Mouse (Mus musculus) myocyte (in vitro differentiated cells): ENCODE measurements around the gene Rbm12b1. TPM values are rescaled to one million over a fixed set of nuclear protein-coding genes. Genes with fewer than 3 reads are reported as not detected.

Source experiments
- H3K27me3 ChIP-seq: one replicate; pipeline ENCODE4 v1.6.1; 2011; ENCODE audit not compliant: control insufficient read depth, insufficient read depth, insufficient read length
- H3K36me3 ChIP-seq: one replicate; pipeline ENCODE4 v1.6.1; 2011; ENCODE audit not compliant: control insufficient read depth, insufficient read depth
- H3K4me2 ChIP-seq: one replicate; pipeline ENCODE4 v1.6.1; 2011; ENCODE audit warnings: low read depth, control low read depth
- H3K4me3 ChIP-seq: one replicate; pipeline ENCODE4 v1.5.1; 2011; ENCODE audit warnings: mild to moderate bottlenecking, control low read depth, moderate library complexity
- H3K79me2 ChIP-seq: one replicate; pipeline ENCODE4 v1.6.1; 2011; ENCODE audit not compliant: control insufficient read depth, insufficient read depth
- H3ac ChIP-seq: one replicate; pipeline ENCODE4 v1.6.1; 2011; ENCODE audit not compliant: control insufficient read depth, insufficient read length
- CEBPB ChIP-seq: IDR thresholded peaks from 2 replicates; pipeline ENCODE4 v1.6.1; 2011; ENCODE audit warnings: mild to moderate bottlenecking, moderate library complexity; ENCODE audit not compliant: poor library complexity, insufficient read depth, severe bottlenecking
- E2F4 ChIP-seq: IDR thresholded peaks from one replicate; pipeline ENCODE4 v1.6.1; 2011; ENCODE audit warnings: mild to moderate bottlenecking, control low read depth, moderate library complexity; ENCODE audit not compliant: insufficient read depth
- MAX ChIP-seq: IDR thresholded peaks from one replicate; pipeline ENCODE4 v1.6.1; 2011; ENCODE audit warnings: low read depth, mild to moderate bottlenecking, control low read depth
- MYOD1 ChIP-seq, 3 experiments: IDR thresholded peaks; one replicate each; pipeline ENCODE4 v1.6.1; 2011; ENCODE audit warnings: control low read depth in 2 of 3, low read depth in 2 of 3, mild to moderate bottlenecking in 2 of 3, moderate library complexity in 1 of 3; ENCODE audit not compliant: insufficient read length in 2 of 3, control insufficient read depth in 1 of 3
- MYOG ChIP-seq, 3 experiments: IDR thresholded peaks; one replicate each; pipeline ENCODE4 v1.6.1; 2011; ENCODE audit warnings: control low read depth in 2 of 3, low read depth in 2 of 3, mild to moderate bottlenecking in 2 of 3; ENCODE audit not compliant: insufficient read length in 2 of 3, control insufficient read depth in 1 of 3, insufficient read depth in 1 of 3
- POLR2A ChIP-seq: IDR thresholded peaks from one replicate; pipeline ENCODE4 v1.6.1; 2011; ENCODE audit warnings: low read depth, mild to moderate bottlenecking, control low read depth, moderate library complexity; ENCODE audit not compliant: insufficient read length
- POLR2AphosphoS2 ChIP-seq: IDR thresholded peaks from one replicate; pipeline ENCODE4 v1.6.1; 2011; ENCODE audit warnings: low read depth, control low read depth; ENCODE audit not compliant: insufficient read length
- REST ChIP-seq: IDR thresholded peaks from one replicate; pipeline ENCODE4 v1.6.1; 2011; ENCODE audit warnings: mild to moderate bottlenecking, control low read depth, moderate library complexity; ENCODE audit not compliant: insufficient read depth, insufficient read length
- SRF ChIP-seq: IDR thresholded peaks from one replicate; pipeline ENCODE4 v1.6.1; 2011; ENCODE audit warnings: low read depth; ENCODE audit not compliant: control insufficient read depth, insufficient read length
- TCF12 ChIP-seq: IDR thresholded peaks from one replicate; pipeline ENCODE4 v1.6.1; 2011; ENCODE audit warnings: mild to moderate bottlenecking, control low read depth; ENCODE audit not compliant: poor library complexity, insufficient read depth, severe bottlenecking
- TCF3 ChIP-seq: IDR thresholded peaks from one replicate; pipeline ENCODE4 v1.6.1; 2011; ENCODE audit warnings: low read depth, control low read depth; ENCODE audit not compliant: insufficient read length
- USF1 ChIP-seq: IDR thresholded peaks from one replicate; pipeline ENCODE4 v1.6.1; 2011; ENCODE audit warnings: low read depth, mild to moderate bottlenecking, control low read depth, moderate library complexity
- polyA plus RNA-seq: library from polyadenylated mRNA; unstranded; fragments of >200 nt; fragmentation: generic; extraction: Trizol; gene quantifications from one replicate; pipeline ENCODE4 v1.2.1, GENCODE M21; 2012; ENCODE audit warnings: missing spikeins

Gene Rbm12b1
- polyA plus RNA-seq, 1 experiment = 0.59 TPM

DNA sequence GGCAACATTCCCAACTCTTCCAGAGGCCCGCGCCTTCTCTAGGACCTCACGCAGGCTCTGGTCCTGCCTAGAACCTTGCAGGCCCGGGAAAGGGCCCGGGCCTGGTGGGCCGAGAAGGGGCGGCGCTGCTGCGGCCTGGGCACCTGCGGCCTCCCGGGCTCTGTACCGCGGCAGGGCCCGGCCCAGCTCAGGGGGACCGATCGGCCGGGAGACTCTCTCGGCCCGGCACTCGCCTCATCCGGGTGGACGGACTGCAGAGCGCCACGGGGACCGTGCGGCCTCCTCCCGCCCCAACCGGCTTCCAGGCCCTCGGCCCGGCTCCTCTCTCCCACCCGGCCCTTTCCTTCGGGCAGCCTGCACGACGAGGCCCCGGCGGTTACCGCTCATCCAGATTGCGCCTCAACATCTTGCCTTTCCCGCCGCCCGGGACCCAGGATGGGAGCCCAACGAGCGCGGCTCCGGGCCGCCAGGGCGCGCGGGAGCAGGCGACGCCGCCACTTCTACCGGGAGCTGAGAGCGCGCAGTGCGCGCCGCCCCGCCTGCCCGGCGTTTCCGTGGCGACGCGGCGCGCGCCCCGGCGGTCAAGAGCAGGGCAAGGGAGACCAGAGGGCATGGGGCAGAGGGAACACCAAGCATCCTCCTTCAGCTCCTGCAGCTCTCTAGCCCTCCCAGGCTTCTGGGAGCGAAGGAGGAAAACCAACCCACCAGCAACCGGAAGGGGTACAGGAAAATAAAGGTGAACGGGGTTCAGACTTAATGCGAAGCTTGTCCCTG is 31.4 kb downstream of the Rbm12b1 start, which contains the start of gene Fam92a:
Fam92a (minus strand) TSS at position 698 of the 774 bp plus-strand sequence.
- Histone ChIP-seq H3ac (peak within 1 kb of the TSS; percentile 26), H3K79me2 (peaks cover 9% of the 10 kb centered on the region), H3K27me3 (no peaks in the 10 kb centered on the region), H3K36me3 (peaks cover 6% of the 10 kb centered on the region), H3K4me3 (peak within 1 kb of the TSS; percentile 36), H3K4me2 (peak within 1 kb of the TSS; percentile 99)
- TF ChIP-seq POLR2A = peak; percentile 48
- TF ChIP-seq SRF = no peak

DNA sequence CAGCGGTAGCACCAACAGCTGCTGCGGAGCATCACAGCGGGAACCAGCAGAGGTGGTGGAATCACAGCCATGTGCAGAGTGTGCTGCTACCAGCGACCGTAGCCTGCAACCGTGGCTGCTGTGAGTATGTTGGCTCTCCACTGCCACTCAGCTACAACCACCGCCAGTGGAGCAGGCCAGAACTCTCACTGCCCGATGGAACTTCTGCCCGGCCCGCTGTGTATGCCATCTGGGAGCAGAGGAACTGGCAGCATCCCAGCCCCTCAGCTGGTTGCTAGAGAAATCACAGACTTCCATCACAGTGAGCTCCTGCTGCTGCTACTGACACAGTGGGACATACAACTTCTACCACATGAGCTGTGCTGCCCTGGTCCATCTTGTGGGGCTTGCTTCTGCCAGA is 38.9 kb downstream of the Rbm12b1 start:
- TF ChIP-seq MYOD1 (IDR thresholded peaks at IDR 0.05; ENCODE audit: control insufficient read depth in 1 of 3, insufficient read length in 2 of 3, low read depth in 2 of 3) = no peak
- no peak for TF ChIP-seq POLR2AphosphoS2
- TF ChIP-seq TCF12 = no peak
- no peak for TF ChIP-seq MYOG (IDR thresholded peaks at IDR 0.05; ENCODE audit: control insufficient read depth in 1 of 3, insufficient read depth in 1 of 3, insufficient read length in 2 of 3, low read depth in 2 of 3)
- TF ChIP-seq POLR2A = no peak
- TF ChIP-seq CEBPB = no peak
- TF ChIP-seq E2F4 = no peak
- no peak for TF ChIP-seq TCF3
- TF ChIP-seq USF1 = no peak
- no peak for TF ChIP-seq REST
- no peak for TF ChIP-seq MAX
- TF ChIP-seq SRF = no peak

More for the DNA sequence above, 38.9 kb downstream of the Rbm12b1 start:
- no peaks in the 10 kb centered on the region for H3K36me3 ChIP-seq
- H3K4me2 ChIP-seq = no peak overlapping the region
- H3K79me2 ChIP-seq = no peaks in the 10 kb centered on the region
- H3K27me3 ChIP-seq = peaks cover 6% of the 10 kb centered on the region
- H3ac ChIP-seq = no peak overlapping the region
- H3K4me3 ChIP-seq = no peak overlapping the region

Other genes with a start within 250 kb of the Rbm12b1 start
- gene Gm10604, start 159.0 kb upstream of the Rbm12b1 start, polyA plus RNA-seq = 0.02 TPM
- 1.8 TPM for gene Rbm12b2, start 50.8 kb upstream of the Rbm12b1 start, polyA plus RNA-seq
- 14.6 TPM for gene Fam92a, start 31.8 kb downstream of the Rbm12b1 start, polyA plus RNA-seq